Mouse (Mus musculus) forebrain, embryonic 15.5 days (tissue): ENCODE measurements around the gene 1700008O03Rik. TPM values are rescaled to one million over a fixed set of nuclear protein-coding genes. Genes with fewer than 3 reads are reported as not detected.

Experiments used
- ATAC-seq: fragments of 200-750 bp; cut with Nextera tagmentation; replicated peaks from 2 replicates; pipeline ENCODE4 v1.8.0; 2017; ENCODE audit warnings: mild to moderate bottlenecking, moderate TSS enrichment, moderate library complexity
- H3K27ac ChIP-seq: fragments of 300-500 bp; sonication (generic); replicated peaks from 2 replicates; pipeline ENCODE4 v1.5.1; 2015; ENCODE audit warnings: mild to moderate bottlenecking, inconsistent platforms
- H3K27me3 ChIP-seq: fragments of 300-500 bp; sonication (generic); 2 replicates; pipeline ENCODE4 v1.6.1; 2015; ENCODE audit warnings: inconsistent platforms
- H3K36me3 ChIP-seq: fragments of 300-500 bp; sonication (generic); 2 replicates; pipeline ENCODE4 v1.6.1; 2015; ENCODE audit warnings: mild to moderate bottlenecking, inconsistent platforms
- H3K4me1 ChIP-seq: fragments of 300-500 bp; sonication (generic); 2 replicates; pipeline ENCODE4 v1.6.1; 2015; ENCODE audit warnings: inconsistent platforms
- H3K4me2 ChIP-seq: fragments of 300-500 bp; sonication (generic); replicated peaks from 2 replicates; pipeline ENCODE4 v1.6.1; 2015; ENCODE audit warnings: mild to moderate bottlenecking, inconsistent platforms
- H3K4me3 ChIP-seq: fragments of 300-500 bp; sonication (generic); 2 replicates; pipeline ENCODE4 v1.5.1; 2015; ENCODE audit warnings: mild to moderate bottlenecking, inconsistent platforms
- H3K9ac ChIP-seq: fragments of 300-500 bp; sonication (generic); replicated peaks from 2 replicates; pipeline ENCODE4 v1.6.1; 2015; ENCODE audit warnings: mild to moderate bottlenecking, inconsistent platforms
- H3K9me3 ChIP-seq: fragments of 300-500 bp; sonication (generic); 2 replicates; pipeline ENCODE4 v1.6.1; 2016; ENCODE audit warnings: inconsistent platforms
- WGBS: fragments of 180-500 bp; shearing (Covaris S2); methylation state at CpG from one replicate; pipeline ENCODE4 v1.1.7; 2015; ENCODE audit warnings: mixed read lengths; 5-methylcytosine and 5-hydroxymethylcytosine counted together
- polyA plus RNA-seq: library from polyadenylated mRNA; unstranded; fragments of >200 nt; fragmentation: Nextera tagmentation; extraction: Ambion mirVana; gene quantifications from 2 replicates; pipeline ENCODE4 v1.2.1, GENCODE M21; 2015

The 1700008O03Rik gene
- polyA plus RNA-seq, 1 experiment from 2014 or later: 1.4 TPM

DNA sequence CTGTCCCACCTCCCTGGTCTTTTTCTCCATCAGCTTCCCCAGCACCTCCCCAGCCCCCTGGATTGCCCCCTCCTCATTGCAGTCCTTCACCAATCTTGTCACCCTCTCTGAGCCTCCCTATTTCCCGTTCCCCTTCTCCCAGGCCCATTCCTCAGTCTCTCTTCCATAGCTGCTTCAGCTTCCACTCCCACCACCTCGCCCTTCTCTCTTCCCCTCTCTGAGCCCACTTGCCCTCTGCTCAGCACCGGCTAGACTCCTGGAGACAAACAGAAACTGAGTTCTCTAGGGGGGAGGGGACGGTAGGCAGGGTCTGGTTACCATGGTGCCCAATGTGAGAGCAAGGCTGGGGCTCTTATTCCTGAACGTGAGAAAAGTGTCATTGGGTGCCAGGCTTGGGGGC is 10.9 kb downstream of the 1700008O03Rik start:
- peak overlapping the region; percentile 65 for H3K4me3 ChIP-seq
- no peaks in the 10 kb centered on the region for H3K36me3 ChIP-seq
- peak overlapping the region; percentile 72 for H3K27ac ChIP-seq
- 1% methylated on average over 5 of the region's 5 CpGs for WGBS
- peak overlapping the region; percentile 78 for H3K4me2 ChIP-seq
- H3K4me1 ChIP-seq: peaks cover 21% of the 10 kb centered on the region
- peak overlapping the region; percentile 64 for H3K9ac ChIP-seq
- 0 out of 2 replicates have a peak, but pooled peaks cover 3% of the 10 kb centered on the region for H3K27me3 ChIP-seq
- no peaks in the 10 kb centered on the region for H3K9me3 ChIP-seq
- peak; percentile 20 for ATAC-seq

DNA sequence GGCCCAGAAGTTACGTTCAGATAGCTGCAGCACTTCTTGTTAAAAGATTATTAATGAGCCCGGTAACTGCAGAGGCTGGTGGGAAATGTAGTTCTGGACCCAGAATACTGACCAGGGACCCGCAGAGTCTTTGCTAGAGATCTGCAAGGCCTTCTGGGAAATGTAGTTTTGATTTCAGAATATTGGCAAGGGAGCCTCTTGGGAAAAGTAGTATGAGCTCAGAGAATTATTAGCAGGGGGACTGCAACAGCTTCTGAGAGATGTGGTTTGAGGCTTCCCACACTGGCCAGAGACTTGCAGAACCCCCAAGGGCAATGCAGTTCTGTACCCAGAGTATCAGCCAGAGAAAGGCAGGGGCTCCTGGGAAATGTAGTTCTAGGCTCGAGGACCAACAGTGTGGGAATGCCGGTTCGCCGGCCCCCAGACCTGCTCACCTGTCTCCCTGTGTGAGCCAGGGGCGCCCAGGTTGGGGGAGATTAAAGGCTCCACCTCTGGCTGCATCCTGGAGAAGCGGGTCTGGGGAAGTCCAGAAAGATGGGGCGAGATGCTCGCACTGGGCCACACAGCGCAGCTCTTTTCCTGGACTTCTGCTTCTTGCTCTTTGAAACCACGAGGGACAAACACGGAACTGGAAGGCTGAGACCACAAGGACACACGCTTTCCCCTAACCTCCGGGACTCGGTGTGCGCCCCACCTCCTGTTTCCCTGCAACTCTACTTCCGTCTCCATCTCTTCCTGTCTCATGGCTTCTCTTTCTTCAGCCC is 11.5 kb downstream of the 1700008O03Rik start:
- Histone ChIP-seq H3K4me1 (peaks cover 21% of the 10 kb centered on the region), H3K4me2 (peak overlapping the region; percentile 78), H3K27ac (peak overlapping the region; percentile 72), H3K9me3 (no peaks in the 10 kb centered on the region), H3K36me3 (no peaks in the 10 kb centered on the region), H3K27me3 (0 out of 2 replicates have a peak, but pooled peaks cover 3% of the 10 kb centered on the region), H3K9ac (peak overlapping the region; percentile 64), H3K4me3 (peak overlapping the region; percentile 65)
- ATAC-seq: peak; percentile 92
- WGBS: under 1% methylated on average over 19 of the region's 19 CpGs

DNA sequence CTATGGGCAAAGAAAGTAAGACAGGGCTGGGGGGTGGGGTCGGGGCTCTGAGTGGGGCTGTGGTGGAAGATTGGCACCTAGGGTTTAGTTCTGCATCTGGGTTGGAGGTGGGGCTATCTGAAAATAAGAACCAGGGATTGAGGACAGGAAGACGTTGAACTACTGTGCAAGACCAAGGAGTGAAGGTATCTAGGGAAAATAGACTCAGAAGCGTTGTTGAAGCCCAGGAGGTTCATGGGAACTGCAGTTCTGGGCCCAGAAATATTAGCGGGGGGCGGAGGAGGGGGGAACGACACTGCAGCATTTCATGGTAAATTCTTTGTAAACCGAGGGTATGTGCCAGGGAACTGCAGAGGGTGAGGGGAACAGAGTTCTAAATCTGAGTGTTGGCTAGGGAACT is 12.2 kb downstream of the 1700008O03Rik start:
- 10% methylated on average over 7 of the region's 7 CpGs for WGBS
- H3K9me3 ChIP-seq: no peaks in the 10 kb centered on the region
- peak overlapping the region; percentile 65 for H3K4me3 ChIP-seq
- H3K36me3 ChIP-seq: no peaks in the 10 kb centered on the region
- peak; percentile 42 for ATAC-seq
- peak overlapping the region; percentile 36; the same call in 1 of the 2 replicates for H3K9ac ChIP-seq
- H3K27ac ChIP-seq: no peak overlapping the region; the same call in 1 of the 2 replicates
- peaks cover 20% of the 10 kb centered on the region for H3K4me1 ChIP-seq
- H3K4me2 ChIP-seq: peak overlapping the region; percentile 78
- H3K27me3 ChIP-seq: 0 out of 2 replicates have a peak, but pooled peaks cover 3% of the 10 kb centered on the region

DNA sequence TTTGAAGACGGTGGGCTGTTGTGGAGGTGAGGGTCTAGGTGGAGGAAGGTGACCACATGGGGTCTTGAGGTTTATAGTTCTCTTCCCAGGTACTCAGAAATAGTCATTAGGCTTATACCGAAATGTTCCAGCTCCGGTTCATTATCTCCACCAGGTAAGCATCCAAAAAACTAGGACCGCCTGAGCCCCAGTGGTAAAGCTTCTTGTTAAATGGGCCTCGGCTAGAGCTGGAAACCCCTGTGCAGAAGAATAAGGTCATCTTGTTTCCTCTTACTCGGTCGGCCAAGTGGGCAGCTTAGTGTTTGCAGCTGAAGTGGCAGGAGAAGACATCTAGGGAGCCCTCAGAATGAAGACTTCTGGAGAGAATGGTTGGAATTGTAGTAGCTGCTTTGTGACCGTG is 12.9 kb downstream of the 1700008O03Rik start:
- no peak overlapping the region for H3K9ac ChIP-seq
- 0 out of 2 replicates have a peak, but pooled peaks cover 3% of the 10 kb centered on the region for H3K27me3 ChIP-seq
- H3K4me2 ChIP-seq: no peak overlapping the region
- 89% methylated on average over 8 of the region's 8 CpGs for WGBS
- peaks cover 17% of the 10 kb centered on the region for H3K4me1 ChIP-seq
- no peak overlapping the region for H3K27ac ChIP-seq
- ATAC-seq: no peak
- no peaks in the 10 kb centered on the region for H3K9me3 ChIP-seq
- H3K4me3 ChIP-seq: no peak overlapping the region
- H3K36me3 ChIP-seq: no peaks in the 10 kb centered on the region

DNA sequence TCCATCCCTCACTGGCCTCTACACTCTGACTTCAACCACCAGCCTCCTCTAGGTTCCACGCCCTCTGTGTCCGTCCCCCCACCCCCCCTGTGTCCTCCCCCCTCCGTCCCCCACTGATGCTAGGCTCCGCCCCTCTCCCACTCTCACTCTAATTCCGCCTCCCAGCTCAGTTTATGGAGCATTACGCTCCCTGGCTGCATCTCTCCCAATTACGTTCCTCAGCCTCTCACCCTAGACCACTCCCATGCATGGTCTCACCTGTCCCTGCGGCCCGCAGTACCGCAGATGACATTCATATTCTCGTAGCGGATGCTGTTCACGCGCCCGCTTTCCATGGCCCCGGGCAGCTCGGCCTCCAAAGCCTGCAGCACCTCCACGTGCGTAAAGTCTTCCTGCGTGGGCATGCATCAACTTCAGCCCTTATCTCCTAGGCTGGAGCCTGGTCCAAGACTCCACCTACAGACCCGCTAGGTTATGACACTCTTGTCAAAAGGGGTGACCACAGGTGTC is 24.8 kb downstream of the 1700008O03Rik start:
- H3K4me2 ChIP-seq: peak overlapping the region; percentile 94
- H3K9me3 ChIP-seq: no peaks in the 10 kb centered on the region
- peaks cover 41% of the 10 kb centered on the region for H3K4me1 ChIP-seq
- WGBS: 7% methylated on average over 21 of the region's 21 CpGs
- peak overlapping the region; percentile 54 for H3K4me3 ChIP-seq
- 0 out of 2 replicates have a peak, but pooled peaks cover 4% of the 10 kb centered on the region for H3K36me3 ChIP-seq
- peak overlapping the region; percentile 60 for H3K9ac ChIP-seq
- peak; percentile 53 for ATAC-seq
- 0 out of 2 replicates have a peak overlapping the region, but pooled peaks have one; percentile 87 for H3K27ac ChIP-seq
- H3K27me3 ChIP-seq: peaks cover 33% of the 10 kb centered on the region

DNA sequence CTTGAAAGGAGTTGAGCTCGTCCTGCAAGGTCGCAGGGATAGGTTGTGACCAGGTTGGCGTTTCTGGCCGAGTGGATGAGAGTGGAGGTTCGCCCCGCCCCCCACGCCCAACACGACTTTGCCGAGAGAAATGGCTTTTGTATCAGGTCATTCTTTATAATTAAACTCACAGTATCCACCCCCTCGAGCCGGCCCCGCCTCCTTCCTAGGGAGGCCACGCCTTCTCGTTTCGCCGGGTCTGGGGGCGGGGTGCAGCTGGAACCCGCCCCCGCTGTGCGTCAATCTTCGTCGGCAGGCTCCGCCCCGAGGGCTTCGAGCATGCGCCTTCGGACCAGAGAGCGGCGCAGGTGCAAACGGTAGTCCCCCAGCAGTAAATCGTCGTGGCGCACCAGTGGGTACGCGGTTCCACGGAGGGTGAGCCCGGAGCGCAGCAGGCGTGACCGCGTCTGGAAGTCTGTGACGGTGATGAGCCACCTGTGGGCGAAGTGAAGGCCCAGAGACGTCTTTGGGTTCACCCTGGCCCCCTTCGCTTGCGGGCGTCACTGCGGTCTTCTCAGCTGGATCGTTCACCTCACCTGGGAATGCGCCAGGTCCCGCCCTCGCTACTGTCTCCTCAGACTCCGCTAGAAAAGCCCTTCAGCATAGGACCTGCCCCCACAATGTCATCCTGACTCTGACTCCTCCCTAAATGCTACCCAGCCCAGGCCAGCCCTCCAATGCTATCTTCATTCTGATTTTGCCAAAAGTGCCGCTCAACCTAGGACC is 25.5 kb downstream of the 1700008O03Rik start:
- under 1% methylated on average over 54 of the region's 54 CpGs for WGBS
- Histone ChIP-seq H3K27ac (peak overlapping the region; percentile 87), H3K4me2 (peak overlapping the region; percentile 94), H3K9me3 (no peaks in the 10 kb centered on the region), H3K36me3 (0 out of 2 replicates have a peak, but pooled peaks cover 4% of the 10 kb centered on the region), H3K9ac (peak overlapping the region; percentile 60), H3K4me3 (peak overlapping the region; percentile 54), H3K4me1 (peaks cover 41% of the 10 kb centered on the region), H3K27me3 (peaks cover 40% of the 10 kb centered on the region)
- ATAC-seq: peak; percentile 82

DNA sequence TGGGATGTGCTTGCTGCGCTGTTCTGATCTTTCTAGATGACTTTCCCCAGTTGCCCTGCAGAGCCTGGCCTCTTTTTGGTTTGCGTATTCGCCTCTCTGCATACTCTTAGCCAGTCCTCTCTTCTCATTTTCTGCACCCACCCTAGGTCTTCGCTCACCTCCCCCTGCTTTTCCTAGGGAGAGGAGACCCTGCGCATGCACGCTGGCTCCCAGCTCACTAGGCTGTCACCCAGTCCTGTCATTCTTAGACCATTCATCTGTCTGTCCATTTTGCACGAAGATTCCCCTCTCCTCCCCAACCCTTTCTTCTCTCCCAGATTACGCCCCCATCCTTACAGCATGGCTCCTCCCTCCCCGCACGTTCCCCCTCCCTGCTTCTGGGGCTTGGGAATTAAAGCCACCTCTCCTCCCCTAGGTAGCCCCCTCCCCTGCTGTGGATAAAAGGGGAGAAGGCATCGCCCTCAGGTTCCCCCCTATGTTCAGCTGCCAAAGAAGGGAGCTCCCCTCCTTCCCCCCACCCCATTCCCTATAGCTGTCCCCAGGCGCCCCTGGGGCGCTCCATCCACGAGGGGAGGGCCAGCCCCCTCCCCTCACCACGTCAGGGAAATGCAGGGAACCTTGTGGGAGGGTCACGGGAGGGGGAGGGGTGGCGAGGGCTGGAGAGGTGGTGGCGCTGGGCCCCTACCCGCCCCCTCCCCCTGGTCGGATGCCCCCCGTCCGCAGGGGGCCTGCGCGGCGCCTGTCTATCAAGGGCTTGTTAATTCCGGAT is 26.6 kb downstream of the 1700008O03Rik start:
- Histone ChIP-seq H3K27ac (peak overlapping the region; percentile 87), H3K9me3 (no peaks in the 10 kb centered on the region), H3K27me3 (peaks cover 50% of the 10 kb centered on the region), H3K4me1 (peaks cover 41% of the 10 kb centered on the region), H3K4me3 (peak overlapping the region; percentile 54), H3K36me3 (0 out of 2 replicates have a peak, but pooled peaks cover 4% of the 10 kb centered on the region), H3K4me2 (peak overlapping the region; percentile 94), H3K9ac (peak overlapping the region; percentile 60)
- ATAC-seq: peak; percentile 19; the same call in 1 of the 2 replicates
- 4% methylated on average over 21 of the region's 26 CpGs for WGBS

DNA sequence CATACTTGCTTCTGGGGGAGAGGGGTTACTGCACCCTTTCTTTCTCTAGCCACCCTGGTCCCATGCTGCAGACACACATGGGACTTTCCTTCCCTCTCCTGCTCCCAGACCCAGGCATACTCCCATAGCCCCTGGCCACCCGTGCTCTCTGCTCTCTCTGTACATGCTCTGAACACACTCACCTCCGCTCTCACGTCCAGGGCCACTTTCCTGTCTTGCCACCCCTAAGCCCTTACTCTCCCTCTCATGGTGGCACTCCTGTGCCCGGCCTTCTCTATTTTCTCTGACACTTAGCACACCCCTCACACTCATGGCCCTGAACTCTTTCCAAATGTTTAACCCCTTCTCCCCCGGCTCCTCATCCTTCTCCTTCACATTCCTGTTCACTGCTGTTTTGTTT is 27.6 kb downstream of the 1700008O03Rik start:
- H3K27ac ChIP-seq: no peak overlapping the region
- WGBS: 6% methylated on average over 5 of the region's 5 CpGs
- H3K27me3 ChIP-seq: peaks cover 61% of the 10 kb centered on the region
- no peak for ATAC-seq
- no peaks in the 10 kb centered on the region for H3K9me3 ChIP-seq
- H3K4me2 ChIP-seq: no peak overlapping the region
- H3K4me1 ChIP-seq: peaks cover 50% of the 10 kb centered on the region
- 0 out of 2 replicates have a peak overlapping the region, but pooled peaks have one; percentile 5 for H3K4me3 ChIP-seq
- no peak overlapping the region for H3K9ac ChIP-seq
- H3K36me3 ChIP-seq: 0 out of 2 replicates have a peak, but pooled peaks cover 4% of the 10 kb centered on the region

DNA sequence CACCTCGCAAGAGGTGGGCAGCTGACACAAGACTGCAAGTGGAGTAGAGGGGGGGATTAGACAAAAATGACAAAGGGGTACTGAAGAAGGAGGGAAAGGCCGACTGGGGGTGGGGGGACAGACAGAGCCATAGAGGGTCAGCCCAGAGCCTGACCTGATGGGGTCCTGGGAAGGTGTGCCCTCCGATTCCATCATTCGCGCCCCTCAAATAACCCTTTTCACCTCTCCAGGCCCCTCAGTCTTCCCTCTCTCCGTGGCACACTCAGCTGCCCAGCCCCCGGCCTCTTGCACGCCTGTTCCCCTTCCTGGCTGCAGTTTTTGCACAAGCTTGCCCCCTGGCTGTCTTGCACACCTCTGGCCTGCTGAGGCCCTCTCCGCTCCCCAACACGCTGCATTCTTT is 28.1 kb downstream of the 1700008O03Rik start:
- H3K27ac ChIP-seq: no peak overlapping the region
- H3K4me2 ChIP-seq: 0 out of 2 replicates have a peak overlapping the region, but pooled peaks have one; percentile 7
- peaks cover 55% of the 10 kb centered on the region for H3K4me1 ChIP-seq
- H3K27me3 ChIP-seq: peaks cover 64% of the 10 kb centered on the region
- no peak for ATAC-seq
- no peak overlapping the region for H3K9ac ChIP-seq
- 17% methylated on average over 10 of the region's 10 CpGs for WGBS
- 0 out of 2 replicates have a peak, but pooled peaks cover 4% of the 10 kb centered on the region for H3K36me3 ChIP-seq
- 0 out of 2 replicates have a peak overlapping the region, but pooled peaks have one; percentile 4 for H3K4me3 ChIP-seq
- no peaks in the 10 kb centered on the region for H3K9me3 ChIP-seq

DNA sequence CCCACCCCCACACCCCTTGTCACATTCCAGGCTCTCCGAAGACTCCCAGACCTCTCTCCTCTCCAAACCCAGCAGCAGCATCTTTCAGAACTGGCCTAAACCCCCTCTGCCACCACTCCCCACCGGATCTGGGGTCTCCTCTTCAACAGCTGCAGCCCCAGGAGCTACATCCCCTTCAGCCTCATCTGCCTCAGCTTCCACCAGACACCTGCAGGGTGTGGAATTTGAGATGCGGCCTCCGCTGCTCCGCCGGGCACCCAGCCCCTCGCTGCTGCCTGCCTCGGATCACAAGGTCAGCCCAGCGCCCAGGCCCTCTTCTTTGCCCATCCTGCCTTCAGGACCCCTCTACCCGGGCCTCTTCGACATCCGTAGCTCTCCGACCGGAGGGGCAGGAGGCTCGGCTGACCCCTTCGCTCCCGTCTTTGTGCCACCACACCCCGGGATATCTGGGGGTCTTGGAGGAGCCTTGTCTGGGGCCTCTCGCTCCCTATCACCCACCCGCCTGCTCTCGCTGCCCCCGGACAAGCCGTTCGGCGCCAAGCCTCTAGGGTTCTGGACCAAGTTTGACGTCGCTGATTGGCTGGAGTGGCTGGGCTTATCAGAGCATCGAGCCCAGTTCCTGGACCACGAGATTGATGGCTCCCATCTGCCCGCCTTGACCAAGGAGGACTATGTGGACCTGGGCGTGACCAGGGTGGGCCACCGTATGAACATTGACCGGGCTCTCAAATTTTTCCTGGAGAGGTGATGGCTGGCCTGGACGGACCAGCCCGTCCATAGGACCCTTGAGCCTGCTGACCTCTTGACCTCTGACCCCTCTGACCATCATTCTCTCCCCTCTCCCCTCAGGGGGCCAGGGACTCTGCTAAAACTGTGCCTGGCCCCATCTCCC is 28.8 kb downstream of the 1700008O03Rik start:
- Histone ChIP-seq H3K9ac (no peak overlapping the region), H3K4me3 (0 out of 2 replicates have a peak overlapping the region, but pooled peaks have one; percentile 4), H3K27ac (no peak overlapping the region), H3K27me3 (peaks cover 66% of the 10 kb centered on the region), H3K4me2 (0 out of 2 replicates have a peak overlapping the region, but pooled peaks have one; percentile 7), H3K4me1 (peaks cover 62% of the 10 kb centered on the region), H3K36me3 (0 out of 2 replicates have a peak, but pooled peaks cover 4% of the 10 kb centered on the region), H3K9me3 (no peaks in the 10 kb centered on the region)
- no peak for ATAC-seq
- 7% methylated on average over 34 of the region's 35 CpGs for WGBS
